Mouse (Mus musculus) midbrain, embryonic 10.5 days (tissue): ENCODE data around the gene Rasl2-9. TPM values are rescaled to one million over a fixed set of nuclear protein-coding genes. Genes with fewer than 3 reads are reported as not detected.
"Not testable (repeated sequence)": the region's sequence is repeated elsewhere in the genome, so short reads cannot be mapped to it uniquely, and the experiment has no call there.

ENCODE experiments used
- DNase-seq: peaks from one replicate; pipeline ENCODE4 v3.0.0-alpha.2; 2017; ENCODE audit warnings: low spot score
- H3K27ac ChIP-seq: fragments of 300-500 bp; sonication (generic); replicated peaks from 2 replicates; pipeline ENCODE4 v1.5.1; 2016; ENCODE audit warnings: mild to moderate bottlenecking
- H3K27me3 ChIP-seq: fragments of 300-500 bp; sonication (generic); 2 replicates; pipeline ENCODE4 v1.6.1; 2016; ENCODE audit warnings: low read depth, mild to moderate bottlenecking; ENCODE audit not compliant: poor library complexity, severe bottlenecking
- H3K36me3 ChIP-seq: fragments of 300-500 bp; sonication (generic); 2 replicates; pipeline ENCODE4 v1.6.1; 2016; ENCODE audit warnings: mild to moderate bottlenecking, moderate library complexity
- H3K4me1 ChIP-seq: fragments of 300-500 bp; sonication (generic); 2 replicates; pipeline ENCODE4 v1.6.1; 2016
- H3K4me3 ChIP-seq: fragments of 300-500 bp; sonication (generic); 2 replicates; pipeline ENCODE4 v1.5.1; 2016; ENCODE audit warnings: mild to moderate bottlenecking, moderate library complexity
- H3K9me3 ChIP-seq: fragments of 300-500 bp; sonication (generic); replicated peaks from 2 replicates; pipeline ENCODE4 v1.6.1; 2016; ENCODE audit warnings: mild to moderate bottlenecking
- WGBS: fragments of 180-500 bp; shearing (Covaris S2); methylation state at CpG from one replicate; pipeline ENCODE4 v1.1.7; 2016; 5-methylcytosine and 5-hydroxymethylcytosine counted together
- polyA plus RNA-seq: library from polyadenylated mRNA; unstranded; fragments of >200 nt; fragmentation: Nextera tagmentation; extraction: Ambion mirVana; gene quantifications from 2 replicates; pipeline ENCODE4 v1.2.1, GENCODE M21; 2016

The Rasl2-9 gene
- polyA plus RNA-seq, 1 experiment from 2014 or later = 0.33 TPM

DNA sequence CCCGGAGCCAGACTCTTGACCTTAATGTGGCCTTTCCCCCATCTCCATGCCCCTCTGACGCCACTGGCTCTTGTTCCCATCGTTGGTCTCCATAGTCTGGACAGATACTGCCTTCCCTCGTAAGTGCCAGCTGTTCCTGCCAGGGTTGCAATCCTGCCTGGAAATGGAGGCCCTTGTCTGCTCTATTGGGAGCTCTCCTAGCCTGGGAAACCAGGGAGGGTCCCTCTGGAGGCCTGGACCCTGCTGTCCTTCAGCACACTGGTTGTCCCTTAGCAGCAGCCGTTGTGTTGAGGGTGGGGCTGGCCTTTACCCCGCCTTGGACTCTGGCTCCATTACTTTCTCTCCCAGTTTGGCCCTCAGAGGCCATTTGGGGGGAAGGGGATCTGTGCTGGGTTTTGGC is 33.4 kb downstream of the Rasl2-9 start:
- Histone ChIP-seq H3K27ac (no peak overlapping the region), H3K36me3 (peaks cover 99% of the 10 kb centered on the region), H3K4me3 (no peak overlapping the region), H3K4me1 (no peaks in the 10 kb centered on the region), H3K27me3 (no peaks in the 10 kb centered on the region), H3K9me3 (no peaks in the 10 kb centered on the region)
- WGBS = 92% methylated on average over 6 of the region's 6 CpGs
- DNase-seq = no peak

DNA sequence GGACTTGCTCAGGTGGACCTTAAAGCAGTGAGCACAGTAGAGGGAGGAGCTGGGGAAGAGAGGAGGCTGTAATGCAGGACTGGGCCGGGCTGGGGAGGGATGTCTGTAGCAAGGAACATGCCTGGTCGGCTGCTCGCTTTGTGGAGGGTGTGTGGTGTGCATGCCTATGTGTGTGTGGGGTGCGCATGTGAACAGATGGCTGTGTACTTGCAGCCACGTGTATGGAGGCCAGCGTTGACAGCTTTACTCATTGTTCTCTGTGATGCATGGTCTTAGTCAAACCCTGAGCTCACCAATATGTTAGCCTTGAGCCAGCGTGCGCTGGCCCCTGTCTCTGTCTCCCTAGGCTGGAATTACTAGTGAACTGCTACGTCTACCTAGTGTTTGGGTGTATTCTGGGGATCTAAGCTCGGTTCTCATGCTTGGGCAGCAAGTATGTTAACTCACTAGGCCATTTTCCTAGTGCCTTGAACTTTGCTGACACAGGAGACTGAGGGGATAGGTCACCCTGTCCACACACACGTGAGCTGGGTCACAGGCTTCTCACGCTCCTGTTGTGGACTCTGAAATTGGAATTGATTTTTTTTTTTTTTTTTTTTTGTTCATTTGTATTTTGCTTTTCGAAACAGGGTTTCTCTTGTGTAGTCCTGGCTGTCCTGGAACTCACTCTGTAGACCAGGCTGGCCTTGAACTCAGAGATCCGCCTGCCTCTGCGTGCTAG is 34.6 kb downstream of the Rasl2-9 start:
- Histone ChIP-seq H3K27ac (no peak overlapping the region), H3K9me3 (no peaks in the 10 kb centered on the region; the same call in 1 of the 2 replicates), H3K4me3 (no peak overlapping the region), H3K4me1 (no peaks in the 10 kb centered on the region), H3K36me3 (peaks cover 98% of the 10 kb centered on the region), H3K27me3 (no peaks in the 10 kb centered on the region)
- DNase-seq = no peak
- WGBS = 94% methylated on average over 15 of the region's 15 CpGs

DNA sequence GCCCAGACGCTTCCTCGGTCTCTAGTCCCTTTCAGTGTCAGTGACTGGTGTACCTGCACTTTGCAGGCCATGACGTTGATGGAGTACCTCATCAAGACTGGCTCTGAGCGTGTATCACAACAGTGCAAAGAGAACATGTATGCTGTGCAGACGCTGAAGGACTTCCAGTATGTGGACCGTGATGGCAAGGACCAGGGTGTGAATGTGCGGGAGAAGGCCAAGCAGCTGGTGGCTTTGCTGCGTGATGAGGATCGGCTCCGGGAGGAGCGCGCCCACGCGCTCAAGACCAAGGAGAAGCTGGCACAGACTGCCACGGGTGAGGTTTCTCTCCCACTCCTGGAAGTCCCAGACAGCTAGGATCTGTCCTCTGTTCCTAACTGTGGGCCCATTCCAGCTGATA is 35.9 kb downstream of the Rasl2-9 start:
- no peaks in the 10 kb centered on the region for H3K4me1 ChIP-seq
- peaks cover 98% of the 10 kb centered on the region for H3K36me3 ChIP-seq
- H3K9me3 ChIP-seq = no peaks in the 10 kb centered on the region; the same call in 1 of the 2 replicates
- no peak overlapping the region for H3K27ac ChIP-seq
- no peak for DNase-seq
- H3K27me3 ChIP-seq = no peaks in the 10 kb centered on the region
- WGBS = 96% methylated on average over 15 of the region's 15 CpGs
- no peak overlapping the region for H3K4me3 ChIP-seq

DNA sequence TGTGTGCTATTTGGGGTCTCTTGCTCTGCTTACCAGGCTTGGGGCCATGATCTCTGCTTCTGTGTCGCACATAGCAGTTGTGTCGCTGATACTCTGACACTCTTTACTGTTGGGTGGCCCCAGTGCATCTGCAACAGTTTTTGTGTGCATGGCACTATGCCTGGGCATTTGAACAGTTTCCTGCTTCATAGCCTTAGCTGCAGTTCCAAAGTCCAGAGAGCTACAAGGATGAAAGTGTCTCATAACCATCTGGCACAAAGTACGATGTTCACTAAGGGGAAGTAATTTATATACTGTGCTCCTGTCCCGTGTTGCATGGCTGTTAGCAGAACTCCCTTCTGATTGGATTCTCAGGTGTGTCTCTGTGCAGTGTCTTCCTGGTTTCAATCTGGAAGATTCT is 37.9 kb downstream of the Rasl2-9 start:
- no peak overlapping the region for H3K27ac ChIP-seq
- no peak overlapping the region for H3K4me3 ChIP-seq
- DNase-seq = no peak
- H3K9me3 ChIP-seq = no peaks in the 10 kb centered on the region; the same call in 1 of the 2 replicates
- H3K4me1 ChIP-seq = no peaks in the 10 kb centered on the region
- no peaks in the 10 kb centered on the region for H3K27me3 ChIP-seq
- H3K36me3 ChIP-seq = peaks cover 98% of the 10 kb centered on the region
- WGBS = 92% methylated on average over 4 of the region's 4 CpGs

DNA sequence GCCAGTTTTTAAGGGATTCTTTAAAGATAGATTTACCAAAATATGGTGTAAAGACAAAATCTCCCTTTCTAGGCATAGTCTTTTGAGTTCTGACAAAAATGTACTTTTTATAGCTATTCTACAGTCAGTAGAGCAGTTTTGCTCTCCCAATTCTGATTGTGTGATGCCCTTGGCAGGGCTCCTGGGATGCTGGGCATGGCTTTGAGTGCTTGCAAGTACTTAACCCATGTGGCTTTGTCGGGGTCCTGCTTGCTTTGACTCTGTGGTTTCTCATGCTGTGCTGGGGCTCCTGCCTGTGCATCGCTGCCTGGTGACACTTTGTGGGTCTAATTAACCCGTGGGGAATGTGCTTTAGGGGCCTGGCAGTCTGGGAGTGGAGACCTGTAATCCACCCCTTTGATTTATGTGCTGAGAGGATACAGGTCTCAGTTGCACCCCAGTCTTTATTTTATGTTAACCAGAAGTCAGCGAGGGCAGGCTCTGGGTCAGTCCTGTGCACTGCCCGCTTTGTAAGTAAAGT is 38.8 kb downstream of the Rasl2-9 start:
- H3K9me3 ChIP-seq = no peaks in the 10 kb centered on the region; the same call in 1 of the 2 replicates
- H3K36me3 ChIP-seq = peaks cover 92% of the 10 kb centered on the region
- H3K27me3 ChIP-seq = no peaks in the 10 kb centered on the region
- peaks cover 3% of the 10 kb centered on the region; the same call in 1 of the 2 replicates for H3K4me1 ChIP-seq
- H3K27ac ChIP-seq = no peak overlapping the region
- DNase-seq = no peak
- WGBS = 94% methylated on average over 5 of the region's 5 CpGs
- H3K4me3 ChIP-seq = no peak overlapping the region

DNA sequence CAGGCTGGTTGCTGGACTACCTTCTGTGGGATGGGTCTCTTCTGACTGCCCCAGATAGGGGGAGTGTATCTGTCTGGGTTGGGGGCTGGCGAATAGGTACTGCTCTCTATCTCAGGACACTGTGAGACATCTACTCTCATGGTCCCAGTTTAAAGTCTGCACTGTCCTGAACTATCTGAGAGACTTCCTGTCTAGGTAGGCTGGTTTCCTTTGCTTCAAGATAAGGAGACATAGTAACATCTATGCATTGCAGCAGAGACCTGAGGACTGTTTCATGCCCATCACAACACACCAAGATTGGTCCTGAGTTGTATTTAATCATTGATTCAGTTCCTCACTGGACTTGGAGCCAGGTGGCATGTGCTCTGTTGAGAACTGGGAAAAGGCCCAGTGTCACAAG is 40.2 kb downstream of the Rasl2-9 start:
- H3K9me3 ChIP-seq = no peaks in the 10 kb centered on the region; the same call in 1 of the 2 replicates
- H3K36me3 ChIP-seq = peaks cover 80% of the 10 kb centered on the region
- 100% methylated on average over 1 of the region's 1 CpGs for WGBS
- peaks cover 17% of the 10 kb centered on the region for H3K4me1 ChIP-seq
- H3K27ac ChIP-seq = no peak overlapping the region
- no peak for DNase-seq
- H3K27me3 ChIP-seq = no peaks in the 10 kb centered on the region
- no peak overlapping the region for H3K4me3 ChIP-seq

DNA sequence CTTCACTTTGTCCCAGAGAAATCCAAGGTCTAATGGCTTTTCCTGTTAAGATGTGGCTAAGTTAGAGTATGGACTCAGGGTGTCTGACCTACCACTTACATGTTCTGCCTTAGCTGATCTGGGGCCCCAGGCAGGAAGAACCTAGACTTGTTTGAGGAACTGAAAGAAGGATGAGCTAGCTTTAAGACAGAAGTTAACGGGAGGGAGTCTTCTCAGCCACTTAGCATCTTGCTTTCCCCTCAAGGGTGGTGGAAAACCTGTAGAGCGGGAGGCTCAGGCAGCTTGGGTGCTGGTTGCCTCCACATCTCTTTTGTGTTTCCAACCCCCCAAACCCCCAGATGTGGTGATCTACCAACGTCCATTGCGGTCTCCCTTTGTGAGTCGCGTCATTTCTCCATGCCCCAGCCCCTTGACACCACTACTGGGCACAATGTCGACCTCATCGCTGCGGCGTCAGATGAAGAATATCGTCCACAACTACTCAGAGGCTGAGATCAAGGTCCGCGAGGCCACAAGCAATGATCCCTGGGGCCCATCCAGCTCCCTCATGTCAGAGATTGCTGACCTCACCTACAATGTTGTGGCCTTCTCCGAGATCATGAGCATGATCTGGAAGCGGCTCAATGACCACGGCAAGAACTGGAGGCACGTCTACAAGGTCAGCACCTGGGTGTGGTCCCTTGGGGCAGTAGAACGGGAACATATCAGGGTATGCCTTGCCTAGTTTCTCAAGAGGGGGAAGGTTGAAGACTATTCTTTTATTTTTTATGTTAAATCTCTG is 42.2 kb downstream of the Rasl2-9 start:
- Histone ChIP-seq H3K27me3 (no peaks in the 10 kb centered on the region), H3K4me3 (no peak overlapping the region), H3K4me1 (peaks cover 20% of the 10 kb centered on the region), H3K9me3 (no peaks in the 10 kb centered on the region; the same call in 1 of the 2 replicates), H3K27ac (no peak overlapping the region), H3K36me3 (peaks cover 72% of the 10 kb centered on the region)
- 95% methylated on average over 18 of the region's 18 CpGs for WGBS
- no peak for DNase-seq

DNA sequence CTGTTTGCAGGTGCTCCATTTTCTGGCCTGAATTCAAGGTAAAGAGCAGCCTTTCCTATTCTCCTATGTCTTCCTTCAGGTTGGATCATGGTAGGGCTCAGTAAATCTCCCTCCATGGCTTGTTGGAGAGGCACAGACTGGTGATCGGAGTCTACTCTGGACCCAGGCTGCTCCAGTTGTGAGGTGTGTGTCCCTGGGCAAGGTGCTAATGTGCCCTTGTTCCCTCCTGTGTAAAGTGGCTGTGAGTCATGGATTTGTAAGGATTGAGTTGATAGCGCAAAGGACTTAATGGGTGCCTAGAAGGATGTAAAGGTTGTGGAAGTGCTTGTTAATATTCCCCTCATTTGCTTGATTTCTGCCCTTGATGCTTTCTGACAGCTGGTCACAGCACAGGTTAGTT is 43.8 kb downstream of the Rasl2-9 start:
- H3K4me3 ChIP-seq = peak overlapping the region; percentile 95; the same call in 1 of the 2 replicates
- WGBS = 100% methylated on average over 2 of the region's 2 CpGs
- H3K27ac ChIP-seq = no peak overlapping the region
- no peaks in the 10 kb centered on the region for H3K27me3 ChIP-seq
- peaks cover 72% of the 10 kb centered on the region for H3K36me3 ChIP-seq
- peaks cover 20% of the 10 kb centered on the region for H3K4me1 ChIP-seq
- H3K9me3 ChIP-seq = no peaks in the 10 kb centered on the region; the same call in 1 of the 2 replicates
- no peak for DNase-seq

DNA sequence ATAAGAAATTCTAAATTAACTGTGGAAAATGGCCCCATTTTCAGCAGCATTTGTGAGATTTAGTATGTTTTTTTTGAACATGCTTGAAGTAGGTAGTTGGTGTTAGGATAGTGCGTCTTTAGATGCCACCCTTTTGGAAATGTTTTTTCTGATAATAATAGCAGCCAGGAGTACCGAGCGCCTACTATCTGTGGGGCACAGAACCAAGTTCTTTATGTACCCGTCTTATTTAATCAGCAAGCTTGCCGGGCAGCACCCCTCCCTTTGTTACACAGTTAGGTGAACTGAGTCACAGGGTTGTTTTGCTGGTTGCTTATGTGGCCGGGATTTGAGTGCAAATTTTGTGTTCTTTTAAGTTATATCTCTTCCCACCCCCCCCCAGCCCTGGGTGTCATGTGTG is 44.5 kb downstream of the Rasl2-9 start:
- no peak for DNase-seq
- Histone ChIP-seq H3K4me3 (peak overlapping the region; percentile 95), H3K27ac (no peak overlapping the region), H3K9me3 (no peaks in the 10 kb centered on the region; the same call in 1 of the 2 replicates), H3K36me3 (peaks cover 73% of the 10 kb centered on the region), H3K27me3 (no peaks in the 10 kb centered on the region), H3K4me1 (peaks cover 20% of the 10 kb centered on the region)
- 85% methylated on average over 6 of the region's 6 CpGs for WGBS

DNA sequence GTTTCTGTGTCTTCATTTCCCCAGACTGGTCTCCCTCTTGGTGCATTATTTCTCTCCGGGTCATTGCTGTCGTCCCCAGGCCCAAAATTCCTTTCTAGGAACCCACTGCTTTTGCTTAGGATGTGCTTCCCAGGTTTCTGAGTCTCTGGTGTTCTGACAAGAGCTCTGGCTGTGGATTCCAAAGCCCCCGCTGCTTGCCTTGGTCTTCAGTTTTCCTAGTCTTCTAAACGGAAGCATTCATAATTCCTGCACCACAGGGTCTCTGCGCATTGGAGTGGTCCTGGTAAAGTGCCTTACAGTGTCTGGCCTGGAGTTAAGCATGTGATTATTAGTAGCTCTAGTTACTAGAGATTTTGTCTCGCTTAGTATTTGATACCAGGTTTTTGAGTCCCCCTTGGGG is 44.9 kb downstream of the Rasl2-9 start:
- 26% methylated on average over 6 of the region's 6 CpGs for WGBS
- H3K27ac ChIP-seq = peak overlapping the region; percentile 93
- H3K4me3 ChIP-seq = peak overlapping the region; percentile 95
- no peaks in the 10 kb centered on the region for H3K9me3 ChIP-seq
- H3K27me3 ChIP-seq = no peaks in the 10 kb centered on the region
- peaks cover 20% of the 10 kb centered on the region for H3K4me1 ChIP-seq
- H3K36me3 ChIP-seq = peaks cover 72% of the 10 kb centered on the region
- DNase-seq = no peak

DNA sequence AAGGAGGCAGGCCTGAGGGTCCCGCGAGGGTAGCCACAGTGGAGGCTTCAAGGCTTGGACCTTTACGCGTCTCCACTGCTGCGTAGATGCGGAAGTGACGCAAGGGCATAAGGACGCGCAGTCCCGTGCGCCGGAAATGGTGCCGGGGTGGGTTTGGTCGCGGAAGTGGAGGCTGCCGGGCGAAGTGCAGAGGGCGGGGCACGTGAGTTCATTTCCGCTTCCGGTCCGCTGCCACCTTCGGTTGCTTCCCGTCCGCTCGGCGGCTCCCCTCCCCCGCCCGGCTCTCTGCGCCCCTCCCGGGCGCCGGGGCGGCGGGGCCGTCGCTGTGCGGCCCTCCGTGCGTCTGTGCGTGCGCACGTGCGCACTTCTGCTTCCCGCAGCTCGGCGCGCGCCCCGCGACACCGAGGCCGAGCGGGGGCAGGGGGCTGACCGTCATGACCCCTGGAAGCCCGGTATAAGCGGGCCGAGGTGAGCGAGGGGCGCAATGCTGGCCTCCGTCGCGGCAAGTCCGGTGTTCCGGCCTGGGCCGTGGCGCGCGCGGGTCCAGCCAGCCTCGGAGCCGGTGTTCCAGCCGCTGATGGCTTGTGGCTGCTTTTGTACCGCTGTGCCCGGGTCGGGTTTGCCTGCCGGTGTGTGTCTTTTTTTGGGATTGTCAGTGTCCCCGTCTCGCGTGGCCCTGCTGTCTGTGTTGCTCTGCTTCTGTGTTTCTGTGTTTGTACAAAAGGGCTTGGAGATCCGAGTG is 45.6 kb downstream of the Rasl2-9 start, which contains the start of gene Epn1:
Gene Epn1 (plus strand): TSS at position 226 of the 742 bp plus-strand sequence.
- H3K4me1 ChIP-seq = peaks cover 20% of the 10 kb centered on the region
- no peaks in the 10 kb centered on the region for H3K9me3 ChIP-seq
- H3K4me3 ChIP-seq = peak within 1 kb of the TSS; percentile 95
- H3K27ac ChIP-seq = peak within 1 kb of the TSS; percentile 93
- whole genome bisulfite sequencing = under 1% methylated on average over 81 of the region's 81 CpGs
- peak; percentile 95 for DNase-seq
- H3K36me3 ChIP-seq = peaks cover 71% of the 10 kb centered on the region
- no peaks in the 10 kb centered on the region for H3K27me3 ChIP-seq

DNA sequence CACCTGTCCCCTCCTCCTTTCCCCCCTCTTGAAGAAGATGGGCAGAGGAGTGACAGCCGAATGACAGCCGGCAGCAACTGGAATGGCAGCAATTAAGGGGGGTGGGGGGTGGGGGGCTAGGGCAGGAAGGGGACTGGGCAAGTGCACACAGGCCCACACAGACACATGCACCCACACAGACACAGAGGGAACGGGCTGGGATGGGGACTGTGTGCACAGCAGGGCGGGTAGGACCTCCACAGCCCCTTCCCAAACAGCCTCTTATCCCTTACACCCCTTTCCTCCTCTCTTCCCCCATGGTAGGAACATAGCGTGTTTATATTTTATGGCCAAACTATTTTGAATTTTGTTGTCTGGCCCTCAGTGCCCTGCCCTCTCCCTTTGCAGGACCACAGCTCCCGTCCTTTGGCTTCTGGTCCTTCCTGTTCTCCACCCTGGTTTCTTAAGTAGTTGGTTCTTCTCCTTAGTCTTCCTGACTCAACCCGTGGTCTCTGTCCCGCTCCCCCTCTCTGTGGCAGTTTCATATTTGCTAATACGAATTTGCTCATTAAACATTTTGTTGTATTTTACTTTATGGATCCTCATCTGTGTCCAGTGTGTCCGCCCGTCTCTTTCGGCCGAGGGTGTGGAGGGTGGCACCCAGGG is 46.3 kb downstream of the Rasl2-9 start:
- DNase-seq, H3K27me3 ChIP-seq, H3K9me3 ChIP-seq: not testable (repeated sequence)
- Histone ChIP-seq H3K27ac (peak overlapping the region; percentile 93), H3K4me1 (peaks cover 20% of the 10 kb centered on the region), H3K36me3 (peaks cover 71% of the 10 kb centered on the region), H3K4me3 (peak overlapping the region; percentile 95)
- 57% methylated on average over 10 of the region's 13 CpGs for WGBS
